Mouse (Mus musculus) G1E (cell line): ENCODE results near the gene Ddah1.

Source experiments
- CTCF ChIP-seq: IDR thresholded peaks from 2 replicates; pipeline ENCODE4 v1.5.1; 2012; ENCODE audit warnings: low read depth, low read length, inconsistent platforms, mixed read lengths
- GATA1 ChIP-seq: IDR thresholded peaks from 2 replicates; pipeline ENCODE4 v1.6.1; 2012; ENCODE audit warnings: borderline replicate concordance, low read length, inconsistent platforms, mixed read lengths

DNA sequence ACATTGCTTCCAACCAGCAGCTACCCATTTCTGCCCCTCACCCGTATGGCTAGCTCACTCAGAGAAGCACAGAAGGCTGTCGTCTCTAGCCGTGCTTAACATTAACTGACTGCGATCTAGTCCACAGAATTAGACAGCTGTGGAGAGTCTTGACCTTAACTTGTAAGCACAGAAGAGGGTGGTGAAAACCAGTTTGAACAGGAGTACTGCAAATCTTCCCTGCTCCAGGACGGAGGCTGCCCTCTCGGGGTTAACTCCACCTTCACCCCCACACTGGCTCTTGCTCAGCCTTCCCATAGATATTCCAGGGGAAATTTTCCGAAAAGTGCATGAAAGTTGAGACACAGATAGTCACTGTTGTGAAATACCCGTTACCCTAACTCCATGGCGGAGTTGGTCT lies 14.9 kb downstream of the Ddah1 start:
- no peak for TF ChIP-seq CTCF
- TF ChIP-seq GATA1 = no peak
